Mouse (Mus musculus): ENCODE measurements around the gene Kcmf1. TPM values are rescaled to one million over a fixed set of nuclear protein-coding genes. Genes with fewer than 3 reads are reported as not detected.

Kcmf1 gene
- total RNA-seq, 2 experiments from 2014 or later = 104 to 110 TPM

- DNase-seq = no peak
- intact Hi-C loops (cut with DNase I) = no loop called here
Measured at GRCm38 (mm10) chr6:72797763-72798162, 102.0 kb downstream of the Kcmf1 start.

GRCm38 (mm10) chr6:72795444-72795843, 104.3 kb downstream of the Kcmf1 start:
- intact Hi-C loops (cut with DNase I) = no loop called here
- no peak for DNase-seq

GRCm38 (mm10) chr6:72794870-72795269, 104.9 kb downstream of the Kcmf1 start:
- no peak for DNase-seq
- intact Hi-C loops (cut with DNase I) = no loop called here

GRCm38 (mm10) chr6:72792641-72793040, 107.1 kb downstream of the Kcmf1 start:
- no peak for DNase-seq
- intact Hi-C loops (cut with DNase I) = no loop called here

Other genes with a start within 250 kb of the Kcmf1 start
- gene Tcf7l1, start 110.7 kb downstream of the Kcmf1 start, total RNA-seq (2021) = 10 to 100 TPM; 10.5 to 11.9 TPM
- gene Tmsb10, start 58.8 kb upstream of the Kcmf1 start, total RNA-seq (2021) = 100 to 1,000 TPM; 112 to 120 TPM

Measured in heart, postnatal 36 days (tissue).